ENCODE assay signal across 24 mouse cellular contexts in the genomic region with DNA sequence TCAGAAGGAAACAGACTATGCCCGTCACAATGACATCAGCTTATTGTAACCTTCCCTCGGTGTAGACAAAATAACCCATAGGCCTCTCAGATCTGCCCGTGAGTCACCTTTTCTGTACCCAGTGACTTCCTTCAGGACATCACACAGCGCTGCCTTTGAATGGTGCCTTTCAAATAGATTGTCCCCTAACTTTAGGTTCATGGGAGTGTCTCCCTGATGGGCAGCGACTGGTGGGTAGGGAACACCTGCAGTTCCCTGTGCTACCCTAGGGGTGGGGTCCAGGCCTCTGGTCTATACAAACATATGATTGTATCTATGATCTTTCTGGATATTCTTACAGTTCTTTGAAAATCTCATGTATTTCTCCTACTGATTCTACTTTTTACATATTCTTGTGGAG.
"Had no signal": no experiment of that assay in that cellular context is flagged by ENCODE, and none has a peak within 500 bp of the region (broad histone marks: within the 10 kb centered on the region; RNA-seq: fewer than 3 reads in every experiment).

No protein-coding gene starts in this region.

- H3K27ac ChIP-seq: heart, adult 2 months; heart, embryonic 13.5 days; heart, embryonic 15.5 days; hindbrain, embryonic 10.5 days; hindbrain, embryonic 12.5 days; hindbrain, embryonic 14.5 days; limb, embryonic 10.5 days; limb, embryonic 12.5 days; liver, embryonic 13.5 days; liver, embryonic 15.5 days had no signal

- H3K27me3 ChIP-seq: hindbrain, embryonic 12.5 days; liver, embryonic 13.5 days; liver, embryonic 15.5 days had no signal

- H3K4me3 ChIP-seq: heart, adult 2 months; heart, embryonic 13.5 days; heart, embryonic 15.5 days; hindbrain, embryonic 10.5 days; hindbrain, embryonic 12.5 days; limb, embryonic 10.5 days; limb, embryonic 12.5 days; liver, embryonic 13.5 days; liver, embryonic 15.5 days had no signal

- H3K36me3 ChIP-seq: heart, embryonic 13.5 days; heart, embryonic 15.5 days; hindbrain, embryonic 10.5 days; hindbrain, embryonic 12.5 days; limb, embryonic 10.5 days; limb, embryonic 12.5 days; liver, embryonic 13.5 days; liver, embryonic 15.5 days had no signal

- H3K9me3 ChIP-seq: heart, embryonic 13.5 days; heart, embryonic 15.5 days; hindbrain, embryonic 10.5 days; hindbrain, embryonic 12.5 days; limb, embryonic 10.5 days; limb, embryonic 12.5 days; liver, embryonic 13.5 days; liver, embryonic 15.5 days had no signal

- H3K9ac ChIP-seq: heart, embryonic 13.5 days; heart, embryonic 15.5 days; hindbrain, embryonic 12.5 days; hindbrain, embryonic 14.5 days; limb, embryonic 12.5 days; liver, embryonic 13.5 days; liver, embryonic 15.5 days had no signal

- ATAC-seq: hindbrain, embryonic 16.5 days; inflammation-experienced regulatory T-cells, adult 6 months; intestine, embryonic 16.5 days had no signal

- H3K4me2 ChIP-seq: heart, embryonic 11.5 days; heart, embryonic 13.5 days; heart, embryonic 15.5 days; hindbrain, embryonic 12.5 days; hindbrain, embryonic 14.5 days; limb, embryonic 12.5 days; liver, embryonic 11.5 days; liver, embryonic 13.5 days; liver, embryonic 15.5 days had no signal

- H3K4me1 ChIP-seq: heart, embryonic 15.5 days; hindbrain, embryonic 10.5 days; hindbrain, embryonic 12.5 days; limb, embryonic 10.5 days; liver, embryonic 13.5 days; liver, embryonic 15.5 days had no signal

- DNase-seq: gastrocnemius, postnatal 14 days; gastrocnemius, postnatal 36 days; heart, adult 2 months; heart, postnatal 4 days; kidney, adult 18-20 months; kidney, adult 8-10 months; kidney, postnatal 10 days; kidney, postnatal 25 days; kidney, postnatal 4 days; liver; liver, embryonic 13.5 days had no signal
